Mouse (Mus musculus) MEL (cell line): Measurements from ENCODE around the gene Nrip1. TPM values are rescaled to one million over a fixed set of nuclear protein-coding genes. Genes with fewer than 3 reads are reported as not detected.

Experiments
- DNase-seq: peaks from one replicate; pipeline ENCODE4 v3.0.0; 2011; ENCODE audit warnings: low read depth, low spot score
- H3K27ac ChIP-seq: 2 replicates; pipeline ENCODE4 v1.5.1; 2012; ENCODE audit warnings: low read depth, mild to moderate bottlenecking, control low read depth, low read length, moderate library complexity; ENCODE audit not compliant: control insufficient read depth
- H3K27me3 ChIP-seq, 2 experiments: fragments of 150-350 bp in 1 of 2; sonication (generic) in 1 of 2; 2 replicates each; pipeline ENCODE4 v1.6.1; 2012; ENCODE audit warnings: low read length in 2 of 2, mild to moderate bottlenecking in 2 of 2, improper control_type of control experiment in 1 of 2, moderate library complexity in 1 of 2; ENCODE audit not compliant: insufficient read depth in 2 of 2, control insufficient read depth in 1 of 2
- H3K36me3 ChIP-seq, 2 experiments: 2 replicates each; pipeline ENCODE4 v1.6.1; 2012 to 2014; ENCODE audit warnings: low read length in 2 of 2, improper control_type of control experiment in 1 of 2, inconsistent platforms in 1 of 2, mild to moderate bottlenecking in 1 of 2; ENCODE audit not compliant: insufficient read depth in 2 of 2, control insufficient read depth in 1 of 2
- H3K4me1 ChIP-seq, 2 experiments: fragments of 150-350 bp in 1 of 2; sonication (generic) in 1 of 2; 2 replicates each; pipeline ENCODE4 v1.6.1; 2012; ENCODE audit warnings: low read length in 2 of 2, improper control_type of control experiment in 1 of 2, mild to moderate bottlenecking in 1 of 2; ENCODE audit not compliant: insufficient read depth in 2 of 2, control insufficient read depth in 1 of 2
- H3K4me3 ChIP-seq, 2 experiments: fragments of 150-350 bp in 1 of 2; sonication (generic) in 1 of 2; 2 replicates each; pipeline ENCODE4 v1.5.1; 2012; ENCODE audit warnings: low read depth in 2 of 2, low read length in 2 of 2, mild to moderate bottlenecking in 2 of 2, moderate library complexity in 2 of 2, control low read depth in 1 of 2, improper control_type of control experiment in 1 of 2; ENCODE audit not compliant: control insufficient read depth in 1 of 2, insufficient read depth in 1 of 2
- H3K79me2 ChIP-seq: 2 replicates; pipeline ENCODE4 v1.6.1; 2012; ENCODE audit warnings: mild to moderate bottlenecking, low read length, moderate library complexity; ENCODE audit not compliant: control insufficient read depth, poor library complexity, insufficient read depth
- H3K9ac ChIP-seq: 2 replicates; pipeline ENCODE4 v1.6.1; 2012; ENCODE audit warnings: low read depth, mild to moderate bottlenecking, control low read depth, low read length, moderate library complexity; ENCODE audit not compliant: control insufficient read depth, poor library complexity, severe bottlenecking
- H3K9me3 ChIP-seq: fragments of 150-350 bp; sonication (generic); replicated peaks from 2 replicates; pipeline ENCODE4 v1.6.1; 2012; ENCODE audit warnings: mild to moderate bottlenecking, low read length, improper control_type of control experiment, moderate library complexity; ENCODE audit not compliant: insufficient read depth
- BHLHE40 ChIP-seq: IDR thresholded peaks from 2 replicates; pipeline ENCODE4 v1.6.1; 2012; ENCODE audit warnings: low read depth, mild to moderate bottlenecking, inconsistent platforms, low read length, improper control_type of control experiment, borderline replicate concordance
- CHD1 ChIP-seq: IDR thresholded peaks from 2 replicates; pipeline ENCODE4 v1.6.1; 2012; ENCODE audit warnings: low read depth, mild to moderate bottlenecking, inconsistent platforms, low read length, improper control_type of control experiment
- CHD2 ChIP-seq: IDR thresholded peaks from 2 replicates; pipeline ENCODE4 v1.6.1; 2011; ENCODE audit warnings: low read length, improper control_type of control experiment
- CTCF ChIP-seq, 3 experiments: IDR thresholded peaks in 2 of 3; conservative IDR thresholded peaks in 1 of 3; 2 replicates each; pipeline ENCODE4 v1.5.1; 2011 to 2012; ENCODE audit warnings: low read length in 3 of 3, low read depth in 2 of 3, mild to moderate bottlenecking in 2 of 3, improper control_type of control experiment in 1 of 3, inconsistent platforms in 1 of 3, mixed read lengths in 1 of 3, moderate library complexity in 1 of 3; ENCODE audit not compliant: control insufficient read depth in 1 of 3, insufficient read depth in 1 of 3, poor library complexity in 1 of 3, severe bottlenecking in 1 of 3
- E2F4 ChIP-seq: IDR thresholded peaks from 2 replicates; pipeline ENCODE4 v1.6.1; 2011; ENCODE audit warnings: low read depth, low read length, improper control_type of control experiment, borderline replicate concordance
- ELF1 ChIP-seq: IDR thresholded peaks from 2 replicates; pipeline ENCODE4 v1.6.1; 2014; ENCODE audit warnings: low read depth, mild to moderate bottlenecking, inconsistent platforms, low read length, improper control_type of control experiment, moderate library complexity
- EP300 ChIP-seq, 2 experiments: IDR thresholded peaks; 2 replicates each; pipeline ENCODE4 v1.6.1; 2011; ENCODE audit warnings: improper control_type of control experiment in 2 of 2, low read length in 2 of 2, low read depth in 1 of 2, mild to moderate bottlenecking in 1 of 2
- ETS1 ChIP-seq: IDR thresholded peaks from 2 replicates; pipeline ENCODE4 v1.6.1; 2012; ENCODE audit warnings: low read depth, mild to moderate bottlenecking, inconsistent platforms, low read length, improper control_type of control experiment, moderate library complexity
- GABPA ChIP-seq: IDR thresholded peaks from 2 replicates; pipeline ENCODE4 v1.6.1; 2012; ENCODE audit warnings: low read depth, mild to moderate bottlenecking, inconsistent platforms, low read length, improper control_type of control experiment, moderate library complexity
- GATA1 ChIP-seq: IDR thresholded peaks from 2 replicates; pipeline ENCODE4 v1.6.1; 2011; ENCODE audit warnings: low read depth, low read length, improper control_type of control experiment
- HCFC1 ChIP-seq: IDR thresholded peaks from 2 replicates; pipeline ENCODE4 v1.6.1; 2012; ENCODE audit warnings: low read depth, mild to moderate bottlenecking, inconsistent platforms, low read length, improper control_type of control experiment, moderate library complexity
- JUND ChIP-seq: IDR thresholded peaks from 2 replicates; pipeline ENCODE4 v1.6.1; 2011; ENCODE audit warnings: low read depth, mild to moderate bottlenecking, improper control_type of control experiment, low read length
- KAT2A ChIP-seq: conservative IDR thresholded peaks from 2 replicates; pipeline ENCODE4 v1.6.1; 2012; ENCODE audit warnings: low read depth, low read length, improper control_type of control experiment, inconsistent platforms
- MAFK ChIP-seq: IDR thresholded peaks from 2 replicates; pipeline ENCODE4 v1.6.1; 2011; ENCODE audit warnings: low read depth, mild to moderate bottlenecking, low read length, improper control_type of control experiment, borderline replicate concordance
- MAX ChIP-seq: IDR thresholded peaks from 2 replicates; pipeline ENCODE4 v1.6.1; 2011; ENCODE audit warnings: low read length, improper control_type of control experiment
- MAZ ChIP-seq: IDR thresholded peaks from 2 replicates; pipeline ENCODE4 v1.6.1; 2012; ENCODE audit warnings: low read depth, mild to moderate bottlenecking, inconsistent platforms, low read length, improper control_type of control experiment
- MEF2A ChIP-seq: IDR thresholded peaks from 2 replicates; pipeline ENCODE4 v1.6.1; 2014; ENCODE audit warnings: low read depth, mild to moderate bottlenecking, inconsistent platforms, low read length, improper control_type of control experiment; ENCODE audit not compliant: poor library complexity, insufficient replicate concordance, severe bottlenecking; ENCODE audit errors: extremely low read depth
- MXI1 ChIP-seq: IDR thresholded peaks from 2 replicates; pipeline ENCODE4 v1.6.1; 2011; ENCODE audit warnings: mild to moderate bottlenecking, low read depth, low read length, improper control_type of control experiment
- MYB ChIP-seq: IDR thresholded peaks from 2 replicates; pipeline ENCODE4 v1.6.1; 2011; ENCODE audit warnings: mild to moderate bottlenecking, low read depth, low read length, improper control_type of control experiment
- MYC ChIP-seq: IDR thresholded peaks from 2 replicates; pipeline ENCODE4 v1.6.1; 2011; ENCODE audit warnings: low read depth, mild to moderate bottlenecking, low read length, improper control_type of control experiment, moderate library complexity
- NELFE ChIP-seq: IDR thresholded peaks from 2 replicates; pipeline ENCODE4 v1.6.1; 2011; ENCODE audit warnings: low read depth, low read length, improper control_type of control experiment
- NRF1 ChIP-seq: IDR thresholded peaks from 2 replicates; pipeline ENCODE4 v1.6.1; 2014; ENCODE audit warnings: low read depth, mild to moderate bottlenecking, inconsistent platforms, low read length, improper control_type of control experiment, moderate library complexity; ENCODE audit not compliant: poor library complexity, insufficient read depth, severe bottlenecking
- POLR2AphosphoS2 ChIP-seq: IDR thresholded peaks from 2 replicates; pipeline ENCODE4 v1.6.1; 2011; ENCODE audit warnings: low read length, improper control_type of control experiment
- RCOR1 ChIP-seq: IDR thresholded peaks from 2 replicates; pipeline ENCODE4 v1.6.1; 2012; ENCODE audit warnings: low read depth, mild to moderate bottlenecking, inconsistent platforms, low read length, improper control_type of control experiment
- SIN3A ChIP-seq: IDR thresholded peaks from 2 replicates; pipeline ENCODE4 v1.6.1; 2012; ENCODE audit warnings: low read length, improper control_type of control experiment, inconsistent platforms
- SMC3 ChIP-seq: IDR thresholded peaks from 2 replicates; pipeline ENCODE4 v1.6.1; 2011; ENCODE audit warnings: low read depth, low read length, improper control_type of control experiment
- TAL1 ChIP-seq: IDR thresholded peaks from 2 replicates; pipeline ENCODE4 v1.6.1; 2012; ENCODE audit warnings: mild to moderate bottlenecking, inconsistent platforms, low read length, moderate library complexity, mixed read lengths
- TBP ChIP-seq: IDR thresholded peaks from 2 replicates; pipeline ENCODE4 v1.8.0; 2011; ENCODE audit warnings: low read depth, low read length, improper control_type of control experiment
- TCF12 ChIP-seq: IDR thresholded peaks from 2 replicates; pipeline ENCODE4 v1.6.1; 2014; ENCODE audit warnings: low read depth, mild to moderate bottlenecking, inconsistent platforms, low read length, improper control_type of control experiment, moderate library complexity
- UBTF ChIP-seq: IDR thresholded peaks from 2 replicates; pipeline ENCODE4 v1.6.1; 2012; ENCODE audit warnings: low read depth, mild to moderate bottlenecking, inconsistent platforms, low read length, improper control_type of control experiment, moderate library complexity, borderline replicate concordance; ENCODE audit not compliant: insufficient read depth
- USF1 ChIP-seq: IDR thresholded peaks from 2 replicates; pipeline ENCODE4 v1.6.1; 2014; ENCODE audit warnings: low read depth, mild to moderate bottlenecking, inconsistent platforms, low read length, improper control_type of control experiment, moderate library complexity
- USF2 ChIP-seq, 2 experiments: IDR thresholded peaks; 2 replicates each; pipeline ENCODE4 v1.6.1; 2011 to 2012; ENCODE audit warnings: improper control_type of control experiment in 2 of 2, low read length in 2 of 2, borderline replicate concordance in 1 of 2, inconsistent platforms in 1 of 2, low read depth in 1 of 2, mild to moderate bottlenecking in 1 of 2; ENCODE audit not compliant: insufficient read depth in 1 of 2
- ZC3H11A ChIP-seq: IDR thresholded peaks from 2 replicates; pipeline ENCODE4 v1.6.1; 2012; ENCODE audit warnings: low read depth, mild to moderate bottlenecking, inconsistent platforms, low read length, improper control_type of control experiment
- ZKSCAN1 ChIP-seq: IDR thresholded peaks from 2 replicates; pipeline ENCODE4 v1.6.1; 2012; ENCODE audit warnings: low read depth, mild to moderate bottlenecking, inconsistent platforms, low read length, improper control_type of control experiment, moderate library complexity
- ZMIZ1 ChIP-seq: IDR thresholded peaks from 2 replicates; pipeline ENCODE4 v1.6.1; 2012; ENCODE audit warnings: low read depth, mild to moderate bottlenecking, inconsistent platforms, low read length, improper control_type of control experiment, moderate library complexity
- ZNF384 ChIP-seq: IDR thresholded peaks from 2 replicates; pipeline ENCODE4 v1.6.1; 2012; ENCODE audit warnings: low read depth, mild to moderate bottlenecking, inconsistent platforms, low read length, improper control_type of control experiment
- polyA plus RNA-seq, 2 experiments: library from polyadenylated mRNA; stranded (reverse) in 1 of 2; unstranded in 1 of 2; fragments of >175 nt in 1 of 2; fragments of >200 nt in 1 of 2; gene quantifications; 2 replicates each; pipeline versions ENCODE4 v1.2.1 to v1.2.4; 2012; ENCODE audit warnings: low replicate concordance in 2 of 2, low read depth in 1 of 2; ENCODE audit not compliant: insufficient read length in 2 of 2, insufficient read depth in 1 of 2, missing spikeins in 1 of 2
- total RNA-seq: library from RNA; depleted of rRNA; stranded (reverse); fragments of 300-350 nt; gene quantifications from 2 replicates; pipeline ENCODE4 v1.2.3, GENCODE M21; 2012

Nrip1 gene
- total and polyA plus RNA-seq, 3 experiments: 13.6 to 42.6 (median 21.1) TPM

- H3K9ac ChIP-seq: peak overlapping the region; percentile 45
- peak overlapping the region; percentile 99 for H3K27ac ChIP-seq
- no peaks in the 10 kb centered on the region for H3K27me3 ChIP-seq
- H3K9me3 ChIP-seq: no peaks in the 10 kb centered on the region
- H3K36me3 ChIP-seq: peaks cover 2 to 51% of the 10 kb centered on the region in 2 experiments
- DNase-seq: peak; percentile 86
- peaks cover 26 to 32% of the 10 kb centered on the region in 2 experiments for H3K4me1 ChIP-seq
- no peak overlapping the region for H3K4me3 ChIP-seq
- H3K79me2 ChIP-seq: peaks cover 10% of the 10 kb centered on the region
- no peak for TF ChIP-seq ZMIZ1
- TF ChIP-seq MEF2A: no peak
- no peak for TF ChIP-seq KAT2A
- TF ChIP-seq ETS1: peak; percentile 69; the same call in 1 of the 2 replicates
- no peak for TF ChIP-seq ELF1
- TF ChIP-seq MXI1: 0 out of 2 replicates have a peak, but pooled peaks have one; percentile 20
- TF ChIP-seq ZNF384: peak; percentile 28; the same call in 1 of the 2 replicates
- no peak for TF ChIP-seq USF2 (IDR thresholded peaks at IDR 0.05; ENCODE audit: borderline replicate concordance in 1 of 2, insufficient read depth in 1 of 2, low read depth in 1 of 2, low read length in 2 of 2)
- no peak for TF ChIP-seq NRF1
- TF ChIP-seq ZC3H11A: no peak
- no peak for TF ChIP-seq POLR2AphosphoS2
- TF ChIP-seq CTCF (IDR thresholded peaks at IDR 0.05 in 2 of 3, conservative IDR thresholded peaks at IDR 0.05 in 1 of 3; ENCODE audit: control insufficient read depth in 1 of 3, insufficient read depth in 1 of 3, low read depth in 2 of 3, low read length in 3 of 3, poor library complexity in 1 of 3, severe bottlenecking in 1 of 3): no peak
- TF ChIP-seq BHLHE40: no peak
- TF ChIP-seq RCOR1: no peak; the same call in 1 of the 2 replicates
- no peak for TF ChIP-seq USF1
- peak; percentile 61 to 89 for TF ChIP-seq EP300 (IDR thresholded peaks at IDR 0.05; ENCODE audit: low read depth in 1 of 2, low read length in 2 of 2)
- no peak for TF ChIP-seq SMC3
- no peak for TF ChIP-seq E2F4
- TF ChIP-seq UBTF: no peak
- no peak for TF ChIP-seq MAFK
- no peak for TF ChIP-seq NELFE
- no peak for TF ChIP-seq CHD2
- TF ChIP-seq MYC: no peak
- TF ChIP-seq MAZ: 0 out of 2 replicates have a peak, but pooled peaks have one; percentile 24
- no peak for TF ChIP-seq GABPA
- 0 out of 2 replicates have a peak, but pooled peaks have one; percentile 21 for TF ChIP-seq MAX
- TF ChIP-seq JUND: no peak
- no peak for TF ChIP-seq CHD1
- TF ChIP-seq GATA1: peak; percentile 69
- no peak for TF ChIP-seq TBP
- 0 out of 2 replicates have a peak, but pooled peaks have one; percentile 37 for TF ChIP-seq SIN3A
- TF ChIP-seq HCFC1: 0 out of 2 replicates have a peak, but pooled peaks have one; percentile 22
- no peak for TF ChIP-seq ZKSCAN1
- TF ChIP-seq TAL1: peak; percentile 96
- peak; percentile 85 for TF ChIP-seq TCF12
- peak; percentile 71; the same call in 1 of the 2 replicates for TF ChIP-seq MYB
These were observed 49.9 kb downstream of the Nrip1 start for GRCm38 (mm10) chr16:76323594-76324307.
